Mouse (Mus musculus) right cerebral cortex, adult 18-20 months (tissue): ENCODE measurements around the gene Susd4.

Experiments used
- DNase-seq: peaks from one replicate; pipeline ENCODE4 v3.0.0; 2022; ENCODE audit warnings: mixed read lengths

The Susd4 gene

GRCm38 (mm10) chr1:182788896-182789295 lies 25.2 kb downstream of the Susd4 start:
- DNase-seq: no peak

- DNase-seq: peak; percentile 83
These were observed 28.9 kb downstream of the Susd4 start for GRCm38 (mm10) chr1:182792521-182793071.

DNA sequence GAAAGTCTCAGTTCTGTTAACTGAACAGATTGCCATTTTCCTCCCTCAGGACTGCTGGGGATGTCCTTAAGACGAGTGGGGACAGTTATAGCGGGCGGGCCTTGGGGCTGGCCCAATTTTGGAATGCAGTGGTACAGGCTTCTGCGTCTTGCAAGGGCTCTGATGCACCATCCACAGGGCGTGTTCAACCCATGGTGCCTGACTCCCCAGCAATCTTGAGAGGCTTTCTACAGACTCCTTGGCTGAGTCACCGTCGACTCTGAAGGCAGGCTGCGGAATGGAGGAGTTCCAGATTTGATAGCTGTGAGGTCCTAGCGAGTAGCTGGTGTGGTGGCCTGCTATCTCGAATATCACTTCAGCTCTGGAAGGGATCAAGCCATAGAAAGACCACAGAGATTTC lies 30.6 kb downstream of the Susd4 start:
- DNase-seq: peak; percentile 82

GRCm38 (mm10) chr1:182794628-182795027 lies 31.0 kb downstream of the Susd4 start:
- DNase-seq: peak; percentile 83

DNA sequence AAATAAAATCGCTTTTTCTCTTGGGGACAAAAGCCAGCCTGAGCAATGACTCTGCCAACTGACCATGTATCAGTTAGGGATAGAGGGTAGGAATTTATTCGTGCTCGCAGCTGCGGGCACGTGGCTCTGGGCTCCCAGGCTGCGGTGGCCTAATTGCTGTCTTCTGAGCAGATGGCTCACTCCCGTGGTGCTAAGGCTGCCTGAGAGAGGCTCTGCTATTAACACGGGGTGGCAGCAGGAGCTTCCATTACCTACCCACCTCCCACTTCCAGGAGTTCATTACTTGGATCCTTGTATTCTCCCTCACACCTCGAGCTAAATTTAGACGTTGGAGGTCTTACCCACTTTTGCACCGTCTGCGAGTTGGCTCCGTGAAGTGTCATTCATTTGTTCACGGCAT lies 33.4 kb downstream of the Susd4 start:
- DNase-seq: peak; percentile 71

- no peak for DNase-seq
These were observed 37.9 kb downstream of the Susd4 start for GRCm38 (mm10) chr1:182801590-182801989.

DNA sequence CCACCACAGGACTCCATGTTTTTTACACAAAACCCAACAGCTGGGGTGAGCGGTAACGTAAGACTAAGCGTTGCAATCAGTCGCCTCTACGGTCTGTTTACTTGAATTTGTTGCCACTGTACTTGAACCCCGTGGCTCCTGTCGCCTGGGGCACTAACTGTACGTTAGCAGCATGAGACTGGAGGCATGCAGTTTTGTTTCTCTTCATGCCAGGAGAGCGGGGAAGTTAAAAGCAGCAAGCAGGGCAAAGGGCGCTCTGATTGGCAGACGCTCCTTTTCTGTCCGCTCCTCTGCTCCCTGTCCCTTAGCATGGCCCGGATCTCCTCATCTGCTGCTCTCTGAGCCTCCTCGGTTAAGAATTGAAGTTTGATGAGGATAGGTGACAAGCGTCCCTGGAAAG lies 39.2 kb downstream of the Susd4 start:
- no peak for DNase-seq

- DNase-seq: peak; percentile 23
These were observed 50.3 kb downstream of the Susd4 start for GRCm38 (mm10) chr1:182813991-182814390.

- no peak for DNase-seq
These were observed 50.9 kb downstream of the Susd4 start for GRCm38 (mm10) chr1:182814566-182814965.

DNA sequence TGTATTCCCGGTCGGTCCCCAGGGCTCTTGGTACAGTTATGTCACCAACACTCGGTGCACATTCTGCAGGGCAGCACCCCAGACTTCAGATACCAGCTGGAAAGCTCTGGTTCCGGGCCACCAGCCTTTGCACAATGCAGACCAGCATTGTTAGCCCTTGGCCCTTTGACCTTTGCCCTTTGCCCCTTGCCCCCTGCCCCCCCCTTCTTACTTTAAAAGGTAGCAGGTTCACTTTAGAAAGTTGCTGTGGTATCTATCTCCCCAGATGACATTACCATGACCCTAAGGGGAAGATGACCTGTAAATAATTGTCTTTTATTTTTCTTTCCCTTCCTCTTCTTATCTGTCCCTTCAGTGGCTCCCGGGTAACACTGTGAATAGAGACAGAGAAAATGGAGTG lies 53.4 kb downstream of the Susd4 start:
- DNase-seq: no peak

GRCm38 (mm10) chr1:182817624-182818023 lies 54.0 kb downstream of the Susd4 start:
- DNase-seq: no peak

DNA sequence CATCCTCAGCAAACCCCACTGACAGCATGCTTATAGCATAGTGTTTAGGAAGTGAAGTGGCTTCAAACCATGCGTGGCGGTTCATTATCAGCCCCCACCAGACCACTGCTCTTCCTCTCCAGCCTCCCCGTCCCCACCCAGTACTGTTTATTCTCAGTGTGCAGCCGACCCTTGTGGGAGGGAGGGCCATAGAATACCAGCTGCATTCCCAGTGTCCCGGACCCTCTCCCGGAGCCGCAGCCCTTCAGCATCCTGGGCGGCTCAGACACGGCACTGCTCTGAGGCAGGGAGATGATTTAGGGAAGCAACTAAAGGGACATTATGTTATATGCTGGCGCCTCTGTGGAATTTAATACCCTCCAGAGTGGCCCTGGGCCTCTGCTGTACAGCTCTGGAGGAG lies 55.3 kb downstream of the Susd4 start:
- DNase-seq: no peak

DNA sequence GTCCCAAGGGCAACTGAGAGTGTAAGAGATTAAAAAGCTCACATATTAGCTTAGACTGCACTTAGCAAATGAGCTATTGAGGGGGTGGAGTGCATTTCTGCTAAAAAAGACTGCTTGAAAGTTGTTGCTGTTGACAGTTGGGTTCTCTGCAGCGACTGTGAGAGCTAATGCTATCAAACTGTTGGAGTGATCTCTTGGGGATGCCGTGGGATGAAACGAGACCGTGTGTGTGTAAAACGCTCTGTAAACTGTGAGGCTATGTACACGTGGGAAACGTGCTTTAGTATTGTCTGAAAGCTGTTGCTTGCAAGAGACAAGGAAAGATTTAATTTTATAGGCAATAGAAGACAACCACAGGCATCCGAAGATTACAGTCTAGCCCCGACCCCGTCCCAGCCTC lies 59.1 kb downstream of the Susd4 start:
- peak; percentile 36 for DNase-seq

GRCm38 (mm10) chr1:182823723-182824421 lies 60.2 kb downstream of the Susd4 start:
- peak; percentile 49 for DNase-seq

DNA sequence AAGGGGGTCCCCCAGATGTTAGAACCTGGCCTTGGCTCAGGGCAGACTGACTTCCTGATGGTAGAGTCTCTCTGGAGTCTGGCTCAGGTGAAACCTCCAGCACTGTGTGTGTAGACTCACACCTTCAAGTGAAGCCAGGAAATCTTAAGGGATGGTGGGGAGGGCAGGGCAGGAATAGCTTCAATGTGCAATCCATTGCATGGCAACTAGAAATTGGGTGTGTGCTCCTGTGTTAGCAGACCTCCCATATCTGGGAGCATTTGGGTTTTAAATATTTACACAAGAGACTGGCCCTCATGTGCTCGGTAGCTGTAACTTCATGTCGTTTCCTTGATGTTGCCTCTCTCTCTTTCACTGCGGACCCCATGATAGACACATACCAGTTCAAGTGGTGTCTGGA lies 62.9 kb downstream of the Susd4 start:
- DNase-seq: no peak

DNA sequence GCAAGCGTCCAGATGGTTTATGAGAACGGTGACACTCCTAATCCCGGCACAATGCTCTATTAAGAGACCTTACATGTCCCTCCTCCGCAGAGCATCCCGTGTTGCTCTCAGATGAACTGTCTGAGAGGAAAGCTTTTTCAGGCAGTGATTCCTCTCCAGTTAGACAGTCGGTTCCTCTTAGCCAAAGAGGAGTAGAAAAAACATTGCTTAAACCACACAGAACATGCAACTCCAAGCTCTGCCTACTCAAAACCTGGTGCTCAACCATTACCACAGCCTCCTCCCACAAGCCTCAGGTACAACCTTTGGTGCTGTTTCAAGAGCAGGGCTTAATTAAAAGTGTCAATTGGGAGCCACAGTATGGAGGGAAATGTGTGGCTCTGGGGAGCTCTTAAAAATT lies 74.4 kb downstream of the Susd4 start:
- DNase-seq: peak; percentile 40

DNA sequence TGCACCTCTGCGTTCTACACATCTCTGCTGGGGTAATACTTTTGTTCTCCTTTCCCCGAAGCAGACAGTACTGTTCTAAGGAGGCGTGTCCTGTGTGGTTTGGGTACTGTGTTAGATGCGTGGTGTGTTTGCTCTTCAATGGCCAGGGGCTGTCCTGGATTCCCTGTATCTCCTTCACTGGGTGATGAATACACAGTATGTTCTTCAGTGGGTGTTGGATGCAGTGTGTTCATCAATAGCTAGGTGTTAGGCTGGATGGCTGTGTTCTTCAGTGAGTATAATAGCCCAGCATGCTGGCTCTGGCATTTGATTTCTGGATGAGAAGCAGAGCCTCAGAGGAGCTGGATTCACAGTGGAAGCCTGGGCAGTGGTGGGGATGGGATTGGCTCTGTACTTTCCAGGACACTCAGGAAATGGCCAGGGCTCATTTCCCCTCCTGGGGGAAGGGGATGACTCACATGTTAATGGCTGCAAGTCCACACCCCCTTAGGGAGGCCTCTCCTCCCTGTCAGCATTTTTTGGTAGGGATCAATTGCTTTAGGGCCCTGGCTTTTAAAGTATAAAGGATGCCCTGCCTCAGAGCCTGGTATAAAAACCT lies 75.8 kb downstream of the Susd4 start:
- no peak for DNase-seq

DNA sequence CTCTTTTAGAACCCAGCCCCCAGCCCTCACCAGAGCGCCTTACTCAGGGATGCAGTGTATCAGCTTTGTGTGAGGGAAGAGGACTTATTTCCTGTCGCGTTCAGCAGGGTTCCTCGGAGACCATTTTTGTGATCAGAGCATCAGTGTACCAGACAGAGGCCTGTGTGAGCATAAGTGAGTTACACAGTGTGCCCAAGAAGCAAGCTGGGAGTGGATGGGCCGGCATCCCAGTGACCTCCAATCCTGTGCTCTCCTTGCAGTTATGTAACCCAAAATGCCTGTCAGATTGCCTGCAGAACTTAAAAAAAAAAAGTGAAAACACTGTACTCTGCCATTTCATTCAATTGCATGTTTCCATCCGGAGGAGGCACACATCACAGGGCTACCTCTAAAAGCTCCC lies 76.4 kb downstream of the Susd4 start:
- DNase-seq: peak; percentile 23

- DNase-seq: no peak
These were observed 76.9 kb downstream of the Susd4 start for GRCm38 (mm10) chr1:182840606-182841005.

DNA sequence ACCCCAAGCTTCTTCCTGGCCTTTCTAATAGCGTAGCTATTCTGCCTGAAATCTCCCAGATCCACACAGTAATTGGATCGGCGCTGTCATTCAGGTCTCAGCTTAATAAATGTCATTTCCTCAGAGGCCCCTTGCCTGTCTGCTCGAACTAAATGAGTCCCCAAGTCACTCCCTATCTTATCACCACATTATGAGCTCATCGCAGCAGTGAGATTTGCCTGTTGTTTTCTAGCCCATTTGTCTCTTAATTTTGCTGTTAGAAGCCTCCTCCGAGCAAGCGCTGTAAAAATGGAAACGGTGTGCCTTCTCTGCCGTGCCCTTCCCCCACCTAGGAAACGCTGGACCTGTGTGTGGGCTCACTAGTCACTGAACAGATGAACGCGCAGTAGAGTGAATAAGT lies 85.9 kb downstream of the Susd4 start:
- DNase-seq: peak; percentile 32

- no peak for DNase-seq
These were observed 86.4 kb downstream of the Susd4 start for GRCm38 (mm10) chr1:182850080-182850479.

DNA sequence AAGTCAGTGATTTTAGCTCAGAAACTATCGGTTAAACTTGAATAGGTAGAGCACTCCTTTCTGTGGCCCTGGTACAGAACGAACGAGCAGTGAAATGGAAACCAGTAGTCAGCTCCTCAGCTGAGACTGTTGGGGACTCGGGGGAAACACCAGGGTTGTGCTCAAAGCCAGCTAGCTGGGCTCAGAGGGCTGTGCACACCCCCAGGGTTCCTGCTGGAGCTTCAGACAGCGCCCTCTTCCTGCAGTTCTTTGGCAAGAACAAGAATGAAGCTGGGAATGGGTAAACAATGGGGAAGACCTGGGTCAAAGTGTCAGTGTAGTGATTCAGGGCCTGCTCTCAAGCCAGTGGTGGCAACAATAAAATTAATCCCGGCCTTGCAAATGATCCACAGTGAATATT lies 88.5 kb downstream of the Susd4 start:
- DNase-seq: no peak

GRCm38 (mm10) chr1:182856636-182857035 lies 93.0 kb downstream of the Susd4 start:
- DNase-seq: no peak

DNA sequence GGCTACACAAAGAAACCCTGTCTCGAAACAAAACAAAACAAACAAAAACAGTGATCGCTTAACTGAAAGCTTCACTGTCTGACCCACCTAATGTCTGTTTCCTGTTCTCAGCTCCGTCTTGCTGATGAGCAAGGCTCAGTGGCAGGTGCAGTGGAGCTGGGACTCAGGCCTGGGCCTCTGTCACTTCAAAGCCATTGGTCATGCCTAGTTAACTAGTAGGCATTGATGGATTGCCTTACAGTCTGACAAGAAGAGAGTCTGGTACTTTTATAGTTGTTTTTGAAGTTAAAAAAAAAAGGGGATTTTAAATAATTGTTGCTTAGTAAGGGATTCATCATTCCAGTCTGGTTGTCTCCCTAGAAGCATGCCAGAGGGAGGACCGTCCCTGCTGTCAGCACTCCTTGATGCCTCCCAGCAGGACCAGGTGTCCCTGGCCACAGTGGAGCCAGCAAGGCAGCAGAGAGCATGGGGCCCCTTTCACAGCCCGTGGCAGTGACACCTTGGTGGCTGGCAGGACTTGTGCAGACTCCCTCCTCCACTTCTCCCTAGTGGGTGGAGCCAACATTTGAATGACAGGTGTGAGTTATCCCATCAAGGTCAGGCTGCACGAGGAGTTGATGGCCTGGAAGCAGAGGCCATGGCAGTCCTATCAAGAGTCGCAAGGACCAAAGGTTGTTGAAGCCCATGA lies 98.2 kb downstream of the Susd4 start:
- DNase-seq: no peak
